Mouse (Mus musculus): Measurements from ENCODE around the gene Brip1. TPM values are rescaled to one million over a fixed set of nuclear protein-coding genes. Genes with fewer than 3 reads are reported as not detected.

Gene Brip1
- polyA plus RNA-seq, 1 experiment from 2014 or later: 13.0 TPM

- no peaks in the 10 kb centered on the region for H3K9me3 ChIP-seq (ENCODE audit: control insufficient read depth, low read length)
- H3K27me3 ChIP-seq (replicated peaks; ENCODE audit: control insufficient read depth, insufficient read depth, low read length): no peaks in the 10 kb centered on the region
- H3K27ac ChIP-seq (ENCODE audit: low read depth): no peak overlapping the region
- no peaks in the 10 kb centered on the region for H3K4me1 ChIP-seq (replicated peaks; ENCODE audit: control insufficient read depth, insufficient read depth, low read length)
- no peak overlapping the region for H3K4me3 ChIP-seq (ENCODE audit: low read depth, low read length)
- no peak for ATAC-seq (replicated peaks; ENCODE audit: low FRiP score, low TSS enrichment, low read depth)
- DNase-seq (ENCODE audit: low spot score): no peak
- H3K9ac ChIP-seq (ENCODE audit: low read length): no peak overlapping the region
- H3K36me3 ChIP-seq (ENCODE audit: control insufficient read depth, insufficient read depth, low read length): no peaks in the 10 kb centered on the region
- H3K4me2 ChIP-seq (ENCODE audit: low read length): no peak overlapping the region
These were observed 112.2 kb downstream of the Brip1 start for GRCm38 (mm10) chr11:86088815-86089214.

DNA sequence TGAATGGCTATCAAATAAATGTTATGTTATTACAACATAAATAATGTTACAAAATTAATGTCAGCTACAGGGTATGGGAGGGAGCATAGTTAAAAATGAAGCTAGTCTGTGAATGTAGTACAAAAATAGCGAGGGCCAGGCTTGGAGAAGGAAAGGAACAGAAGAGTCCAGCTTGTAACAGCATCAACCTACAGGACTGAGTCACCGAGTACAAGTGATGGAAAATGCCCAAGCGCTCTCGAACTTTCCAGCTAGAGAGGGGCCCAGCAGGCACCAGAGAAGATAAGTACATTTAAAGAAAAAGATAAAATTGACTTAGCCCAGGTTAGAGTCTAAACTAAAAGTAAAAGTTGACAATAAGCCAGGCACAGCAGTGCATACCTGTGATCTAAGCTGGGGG, 116.5 kb downstream of the Brip1 start:
- no peaks in the 10 kb centered on the region for H3K9me3 ChIP-seq (ENCODE audit: control insufficient read depth, low read length)
- H3K27me3 ChIP-seq (replicated peaks; ENCODE audit: control insufficient read depth, insufficient read depth, low read length): no peaks in the 10 kb centered on the region
- H3K36me3 ChIP-seq (ENCODE audit: control insufficient read depth, insufficient read depth, low read length): no peaks in the 10 kb centered on the region
- ATAC-seq (replicated peaks; ENCODE audit: low FRiP score, low TSS enrichment, low read depth): no peak
- no peaks in the 10 kb centered on the region for H3K4me1 ChIP-seq (replicated peaks; ENCODE audit: control insufficient read depth, insufficient read depth, low read length)
- no peak overlapping the region for H3K9ac ChIP-seq (ENCODE audit: low read length)
- WGBS: 81% methylated on average over 4 of the region's 4 CpGs
- no peak overlapping the region for H3K4me2 ChIP-seq (ENCODE audit: low read length)
- H3K4me3 ChIP-seq (ENCODE audit: low read depth, low read length): no peak overlapping the region
- no peak overlapping the region for H3K27ac ChIP-seq (ENCODE audit: low read depth)
- DNase-seq (ENCODE audit: low spot score): no peak

DNA sequence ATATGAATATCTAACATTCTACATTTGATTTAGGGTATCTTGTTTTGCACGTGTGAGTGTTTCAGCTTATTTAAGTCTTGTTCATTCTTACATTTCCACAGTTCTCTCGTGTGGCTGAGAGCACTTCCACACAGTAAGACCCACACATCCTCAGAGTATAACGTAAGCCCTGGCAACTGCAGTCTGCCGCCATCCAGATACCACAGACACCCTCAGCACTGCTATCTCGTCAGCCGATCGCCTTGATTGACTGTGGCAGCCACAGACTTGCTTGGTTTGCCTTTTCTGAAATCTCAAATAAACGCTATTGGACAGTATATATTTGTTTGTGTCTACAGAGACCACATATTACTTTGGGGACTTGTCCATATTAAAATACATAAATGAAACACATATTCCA, 123.0 kb downstream of the Brip1 start:
- no peaks in the 10 kb centered on the region for H3K27me3 ChIP-seq (replicated peaks; ENCODE audit: control insufficient read depth, insufficient read depth, low read length)
- no peaks in the 10 kb centered on the region for H3K9me3 ChIP-seq (ENCODE audit: control insufficient read depth, low read length)
- 86% methylated on average over 8 of the region's 8 CpGs for WGBS
- DNase-seq (ENCODE audit: low spot score): no peak
- no peak overlapping the region for H3K27ac ChIP-seq (ENCODE audit: low read depth)
- no peak overlapping the region for H3K4me2 ChIP-seq (ENCODE audit: low read length)
- no peak overlapping the region for H3K9ac ChIP-seq (ENCODE audit: low read length)
- no peak overlapping the region for H3K4me3 ChIP-seq (ENCODE audit: low read depth, low read length)
- ATAC-seq (replicated peaks; ENCODE audit: low FRiP score, low TSS enrichment, low read depth): no peak
- H3K36me3 ChIP-seq (ENCODE audit: control insufficient read depth, insufficient read depth, low read length): peaks cover 5% of the 10 kb centered on the region; the same call in 1 of the 2 replicates
- no peaks in the 10 kb centered on the region for H3K4me1 ChIP-seq (replicated peaks; ENCODE audit: control insufficient read depth, insufficient read depth, low read length)

DNA sequence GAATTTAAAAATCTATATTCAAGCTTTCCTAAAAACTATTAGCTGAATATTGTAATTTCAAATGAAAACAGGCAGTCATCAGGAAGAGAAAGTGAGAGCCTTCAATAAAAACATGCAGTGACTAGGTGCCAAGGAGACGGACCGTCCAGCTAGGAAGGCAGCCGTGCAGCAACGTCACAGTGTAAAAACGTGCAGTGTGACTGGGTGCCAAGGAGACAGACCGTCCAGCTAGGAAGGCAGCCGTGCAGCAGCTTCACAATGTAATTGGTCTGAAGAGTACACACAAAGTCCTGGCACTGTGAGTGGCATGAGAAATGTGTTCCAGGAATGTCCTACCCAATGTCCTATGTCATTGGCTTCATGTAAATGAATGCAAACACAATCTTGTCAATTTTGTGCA, 124.0 kb downstream of the Brip1 start:
- no peaks in the 10 kb centered on the region for H3K9me3 ChIP-seq (ENCODE audit: control insufficient read depth, low read length)
- H3K4me2 ChIP-seq (ENCODE audit: low read length): no peak overlapping the region
- H3K4me1 ChIP-seq (replicated peaks; ENCODE audit: control insufficient read depth, insufficient read depth, low read length): no peaks in the 10 kb centered on the region
- no peaks in the 10 kb centered on the region for H3K27me3 ChIP-seq (replicated peaks; ENCODE audit: control insufficient read depth, insufficient read depth, low read length)
- no peak overlapping the region for H3K4me3 ChIP-seq (ENCODE audit: low read depth, low read length)
- H3K36me3 ChIP-seq (ENCODE audit: control insufficient read depth, insufficient read depth, low read length): peaks cover 5% of the 10 kb centered on the region; the same call in 1 of the 2 replicates
- no peak for ATAC-seq (replicated peaks; ENCODE audit: low FRiP score, low TSS enrichment, low read depth)
- no peak overlapping the region for H3K9ac ChIP-seq (ENCODE audit: low read length)
- WGBS: 90% methylated on average over 7 of the region's 7 CpGs
- no peak for DNase-seq (ENCODE audit: low spot score)
- H3K27ac ChIP-seq (ENCODE audit: low read depth): no peak overlapping the region

DNA sequence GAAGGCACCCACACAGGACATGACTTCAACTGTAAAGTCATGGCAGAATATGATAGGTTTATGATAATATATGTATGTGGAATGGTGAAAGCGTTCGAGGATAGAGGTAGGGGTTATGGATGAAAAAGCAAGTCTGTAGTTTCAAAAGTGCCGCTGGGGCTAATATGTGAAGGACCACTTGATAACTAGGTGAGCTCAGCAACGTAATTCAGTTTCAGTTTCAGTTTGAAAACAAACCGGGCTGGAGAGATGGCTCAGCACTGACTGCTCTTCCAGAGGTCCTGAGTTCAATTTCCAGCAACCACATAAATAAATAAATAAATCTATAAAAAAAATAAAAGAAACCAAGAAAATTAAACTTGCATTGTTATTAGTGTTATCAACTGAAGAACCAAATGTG, 124.6 kb downstream of the Brip1 start:
- Histone ChIP-seq H3K9ac (ENCODE audit: low read length) (no peak overlapping the region), H3K4me1 (replicated peaks; ENCODE audit: control insufficient read depth, insufficient read depth, low read length) (no peaks in the 10 kb centered on the region), H3K4me2 (ENCODE audit: low read length) (no peak overlapping the region), H3K4me3 (ENCODE audit: low read depth, low read length) (no peak overlapping the region), H3K27me3 (replicated peaks; ENCODE audit: control insufficient read depth, insufficient read depth, low read length) (no peaks in the 10 kb centered on the region), H3K9me3 (ENCODE audit: control insufficient read depth, low read length) (no peaks in the 10 kb centered on the region), H3K27ac (ENCODE audit: low read depth) (no peak overlapping the region), H3K36me3 (ENCODE audit: control insufficient read depth, insufficient read depth, low read length) (peaks cover 7% of the 10 kb centered on the region; the same call in 1 of the 2 replicates)
- WGBS: 91% methylated on average over 5 of the region's 5 CpGs
- ATAC-seq (replicated peaks; ENCODE audit: low FRiP score, low TSS enrichment, low read depth): no peak
- no peak for DNase-seq (ENCODE audit: low spot score)

- Histone ChIP-seq H3K27ac (ENCODE audit: low read depth) (no peak overlapping the region), H3K27me3 (replicated peaks; ENCODE audit: control insufficient read depth, insufficient read depth, low read length) (no peaks in the 10 kb centered on the region), H3K36me3 (ENCODE audit: control insufficient read depth, insufficient read depth, low read length) (peaks cover 8% of the 10 kb centered on the region; the same call in 1 of the 2 replicates), H3K9me3 (ENCODE audit: control insufficient read depth, low read length) (no peaks in the 10 kb centered on the region), H3K4me3 (ENCODE audit: low read depth, low read length) (no peak overlapping the region), H3K4me1 (replicated peaks; ENCODE audit: control insufficient read depth, insufficient read depth, low read length) (no peaks in the 10 kb centered on the region), H3K9ac (ENCODE audit: low read length) (no peak overlapping the region), H3K4me2 (ENCODE audit: low read length) (no peak overlapping the region)
- ATAC-seq (replicated peaks; ENCODE audit: low FRiP score, low TSS enrichment, low read depth) (no peak), DNase-seq (ENCODE audit: low spot score) (no peak)
- 67% methylated on average over 1 of the region's 1 CpGs for WGBS
These were observed 125.6 kb downstream of the Brip1 start for GRCm38 (mm10) chr11:86075371-86075770.

DNA sequence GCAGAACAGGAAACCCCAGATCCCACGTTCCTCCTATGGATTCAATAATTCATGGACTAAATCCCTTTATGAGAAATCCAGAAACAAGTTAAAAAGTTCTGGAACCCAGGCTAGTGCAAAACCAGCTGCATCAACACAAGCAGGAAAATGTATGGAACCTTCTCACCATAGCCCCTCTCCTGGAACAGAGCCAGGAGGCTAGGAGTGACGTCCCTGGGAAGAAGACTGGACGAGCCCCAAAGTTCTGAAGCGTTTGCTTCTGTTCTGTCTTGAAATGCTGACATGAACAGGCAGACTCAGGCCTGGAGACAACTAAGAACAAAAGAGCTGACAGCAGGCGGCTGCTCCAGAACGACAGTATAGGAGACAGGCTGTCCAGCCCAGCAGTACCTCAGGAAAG, 132.3 kb downstream of the Brip1 start:
- DNase-seq (ENCODE audit: low spot score) (no peak), ATAC-seq (replicated peaks; ENCODE audit: low FRiP score, low TSS enrichment, low read depth) (no peak)
- Histone ChIP-seq H3K4me2 (ENCODE audit: low read length) (no peak overlapping the region), H3K27me3 (replicated peaks; ENCODE audit: control insufficient read depth, insufficient read depth, low read length) (no peaks in the 10 kb centered on the region), H3K27ac (ENCODE audit: low read depth) (no peak overlapping the region), H3K36me3 (ENCODE audit: control insufficient read depth, insufficient read depth, low read length) (0 out of 2 replicates have a peak, but pooled peaks cover 2% of the 10 kb centered on the region), H3K4me1 (replicated peaks; ENCODE audit: control insufficient read depth, insufficient read depth, low read length) (no peaks in the 10 kb centered on the region), H3K9ac (ENCODE audit: low read length) (no peak overlapping the region), H3K4me3 (ENCODE audit: low read depth, low read length) (no peak overlapping the region), H3K9me3 (ENCODE audit: control insufficient read depth, low read length) (no peaks in the 10 kb centered on the region)
- 46% methylated on average over 6 of the region's 6 CpGs for WGBS

- WGBS: 71% methylated on average over 8 of the region's 8 CpGs
- no peak for DNase-seq (ENCODE audit: low spot score)
- 0 out of 2 replicates have a peak, but pooled peaks cover 2% of the 10 kb centered on the region for H3K36me3 ChIP-seq (ENCODE audit: control insufficient read depth, insufficient read depth, low read length)
These were observed 133.8 kb downstream of the Brip1 start for GRCm38 (mm10) chr11:86067154-86067553.

GRCm38 (mm10) chr11:86064881-86065280, 136.1 kb downstream of the Brip1 start:
- Histone ChIP-seq H3K27ac (ENCODE audit: low read depth) (no peak overlapping the region), H3K4me1 (replicated peaks; ENCODE audit: control insufficient read depth, insufficient read depth, low read length) (no peaks in the 10 kb centered on the region), H3K4me3 (ENCODE audit: low read depth, low read length) (no peak overlapping the region), H3K9me3 (ENCODE audit: control insufficient read depth, low read length) (no peaks in the 10 kb centered on the region), H3K27me3 (replicated peaks; ENCODE audit: control insufficient read depth, insufficient read depth, low read length) (no peaks in the 10 kb centered on the region), H3K4me2 (ENCODE audit: low read length) (no peak overlapping the region), H3K9ac (ENCODE audit: low read length) (no peak overlapping the region), H3K36me3 (ENCODE audit: control insufficient read depth, insufficient read depth, low read length) (0 out of 2 replicates have a peak, but pooled peaks cover 8% of the 10 kb centered on the region)
- 90% methylated on average over 5 of the region's 5 CpGs for WGBS
- no peak for ATAC-seq (replicated peaks; ENCODE audit: low FRiP score, low TSS enrichment, low read depth)
- no peak for DNase-seq (ENCODE audit: low spot score)

More at GRCm38 (mm10) chr11:86067154-86067553, 133.8 kb downstream of the Brip1 start:
- ATAC-seq (replicated peaks; ENCODE audit: low FRiP score, low TSS enrichment, low read depth): no peak
- Histone ChIP-seq H3K4me2 (ENCODE audit: low read length) (no peak overlapping the region), H3K27me3 (replicated peaks; ENCODE audit: control insufficient read depth, insufficient read depth, low read length) (no peaks in the 10 kb centered on the region), H3K4me3 (ENCODE audit: low read depth, low read length) (no peak overlapping the region), H3K9me3 (ENCODE audit: control insufficient read depth, low read length) (no peaks in the 10 kb centered on the region), H3K9ac (ENCODE audit: low read length) (no peak overlapping the region), H3K27ac (ENCODE audit: low read depth) (no peak overlapping the region), H3K4me1 (replicated peaks; ENCODE audit: control insufficient read depth, insufficient read depth, low read length) (no peaks in the 10 kb centered on the region)

All from intestine, embryonic 14.5 days (tissue).